Mouse (Mus musculus): Measurements from ENCODE around the gene Gas2l2.

Gene Gas2l2

DNA sequence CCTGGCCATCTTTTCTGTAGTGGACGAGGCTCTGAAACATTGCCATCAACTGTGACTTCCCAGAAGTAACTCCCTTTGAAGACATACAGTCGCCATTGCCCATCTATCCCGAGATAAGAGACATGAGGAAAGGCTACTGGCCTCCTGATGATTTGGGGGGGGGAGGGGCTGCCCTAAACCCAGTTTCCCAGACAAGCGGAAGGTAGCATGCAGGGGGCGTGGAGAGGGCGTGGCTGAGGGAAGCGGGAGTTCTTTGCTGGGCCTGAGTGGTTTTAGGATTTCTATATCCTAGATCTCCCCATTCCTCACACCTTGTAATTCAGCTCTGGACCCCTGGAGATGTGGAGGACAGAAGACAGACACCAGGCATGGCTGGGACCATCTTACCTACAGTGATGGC lies 14.6 kb upstream of the Gas2l2 start:
- DNase-seq (ENCODE audit: low read depth, low spot score): no peak

DNA sequence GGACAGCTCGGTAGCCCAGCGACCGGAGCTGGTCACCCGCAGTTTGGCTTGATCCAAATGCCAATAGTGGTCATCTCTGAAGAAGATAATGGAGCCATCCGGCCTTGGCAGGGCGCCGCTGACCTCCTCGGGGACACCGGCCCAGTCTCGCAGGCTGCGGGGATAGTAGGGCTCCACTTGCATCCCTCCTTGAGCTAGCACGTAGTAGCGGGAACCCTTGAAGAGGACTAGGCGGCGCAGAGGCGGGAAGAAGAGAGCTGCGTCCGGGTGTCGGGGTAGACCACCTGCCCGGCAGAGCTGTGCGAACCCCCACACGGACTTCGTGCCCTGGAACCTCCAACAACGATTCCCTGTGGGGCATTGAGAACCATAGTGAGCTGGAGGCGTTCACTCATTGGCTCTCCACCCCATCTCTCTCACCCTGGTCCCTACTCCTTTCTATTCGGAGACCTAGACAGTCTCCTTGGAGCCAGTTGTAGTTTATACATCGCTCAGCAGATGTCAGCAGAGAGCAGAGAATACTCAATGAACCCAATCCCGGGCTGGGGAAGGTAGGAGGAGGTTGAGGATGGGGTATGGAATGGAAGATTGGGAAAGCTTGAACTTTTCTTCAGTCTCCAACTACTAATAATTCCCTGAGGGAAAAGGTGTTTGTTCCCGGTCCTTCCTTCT lies 13.5 kb upstream of the Gas2l2 start:
- peak; percentile 71 for DNase-seq (ENCODE audit: low read depth, low spot score)

DNA sequence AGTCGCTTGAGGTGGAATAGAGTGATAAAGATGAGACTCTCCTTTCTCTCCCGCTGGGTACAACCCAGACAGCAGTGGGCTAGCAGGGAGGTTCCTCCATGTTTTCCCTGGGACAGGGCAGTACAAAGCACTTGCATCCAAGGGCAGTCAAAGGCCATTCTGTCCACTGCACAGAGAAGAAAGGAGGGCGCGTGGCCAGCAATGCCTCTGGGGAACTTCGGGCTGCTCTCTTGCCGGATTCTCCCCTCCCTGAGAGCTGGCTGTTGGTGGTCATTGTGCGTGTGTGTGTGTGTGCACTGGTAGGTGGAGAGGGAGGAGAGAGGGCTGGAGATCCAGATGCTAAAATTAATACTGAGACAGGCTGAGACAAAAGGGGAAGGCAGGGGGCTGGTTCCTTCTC lies 12.0 kb upstream of the Gas2l2 start:
- DNase-seq (ENCODE audit: low read depth, low spot score): no peak

DNA sequence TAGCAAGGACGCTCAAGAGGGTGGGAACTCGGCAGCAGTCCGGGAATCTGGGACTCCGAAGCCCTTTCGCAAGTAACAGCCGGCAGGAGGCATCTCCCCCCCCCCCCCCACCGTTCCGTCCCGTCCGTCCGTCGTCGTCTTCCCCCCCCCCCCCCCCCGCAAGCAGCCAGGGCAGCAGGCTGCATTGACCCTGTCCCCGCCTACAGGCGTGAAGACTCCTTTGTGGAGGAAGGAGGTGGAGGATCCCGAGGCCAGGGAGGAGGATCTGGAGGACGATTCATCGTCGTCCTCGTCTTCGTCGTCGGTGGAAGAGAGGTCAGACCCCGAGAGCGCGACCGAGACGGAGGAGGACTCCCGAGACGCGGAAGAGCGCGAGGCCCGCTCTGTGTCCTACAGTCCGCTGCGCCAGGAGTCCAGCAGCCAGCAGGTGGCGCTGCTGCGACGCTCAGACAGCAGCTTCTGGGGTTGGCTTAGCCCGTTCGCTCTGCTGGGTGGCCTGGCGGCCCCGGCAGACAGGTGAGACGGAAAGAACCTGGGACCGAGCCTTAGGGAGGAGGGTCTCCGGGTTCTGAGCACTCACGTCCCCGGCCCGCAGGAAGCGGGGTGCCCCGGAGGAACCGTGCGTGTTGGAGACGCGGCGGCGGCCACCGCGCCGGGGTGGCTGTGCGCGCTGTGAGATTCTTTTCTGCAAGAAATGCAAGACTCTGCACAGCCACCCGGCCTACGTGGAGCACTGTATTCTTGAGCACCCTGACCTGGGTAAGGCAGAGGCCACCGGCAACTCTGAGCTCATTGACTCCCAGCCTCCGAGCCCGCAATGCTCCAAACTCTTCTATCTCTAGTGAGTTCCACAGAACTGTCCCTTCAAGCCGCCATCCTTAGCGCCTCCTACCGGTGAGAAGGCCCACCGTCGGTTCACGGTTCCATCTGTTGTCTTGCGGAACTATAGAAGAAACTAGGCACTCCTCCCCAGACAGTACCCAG lies 11.1 kb upstream of the Gas2l2 start:
- peak; percentile 96 for DNase-seq (ENCODE audit: low read depth, low spot score)

DNA sequence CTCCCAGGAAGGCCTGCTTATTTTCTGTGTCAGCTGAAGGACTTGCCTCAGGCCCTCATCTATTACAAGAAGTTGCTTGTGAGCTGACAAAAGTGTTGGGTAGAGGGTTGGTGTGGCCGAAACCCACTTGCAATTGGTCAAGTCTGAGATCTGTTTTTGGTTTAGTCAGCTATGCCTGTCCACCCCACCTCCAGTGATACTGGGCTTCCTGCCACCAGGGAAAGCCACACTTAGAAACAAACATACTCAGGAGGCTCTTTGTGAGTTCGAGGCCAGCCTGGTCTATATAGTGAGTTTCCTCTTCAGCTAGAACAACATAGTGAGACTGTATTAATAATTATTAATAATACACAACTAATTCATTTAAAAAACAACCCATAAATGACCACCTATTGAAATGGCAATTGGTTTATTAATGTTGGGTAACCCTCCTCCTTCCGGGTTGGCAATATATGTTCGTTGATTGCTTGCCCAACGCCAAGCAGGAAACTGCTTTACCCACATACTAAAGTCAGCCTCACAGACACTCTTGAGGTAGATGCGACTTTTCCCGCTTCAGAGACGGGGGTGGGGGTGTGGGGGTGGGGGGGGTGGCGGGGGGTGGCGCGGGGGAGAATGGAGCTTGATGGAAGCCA lies 10.3 kb upstream of the Gas2l2 start:
- DNase-seq (ENCODE audit: low read depth, low spot score): no peak

DNA sequence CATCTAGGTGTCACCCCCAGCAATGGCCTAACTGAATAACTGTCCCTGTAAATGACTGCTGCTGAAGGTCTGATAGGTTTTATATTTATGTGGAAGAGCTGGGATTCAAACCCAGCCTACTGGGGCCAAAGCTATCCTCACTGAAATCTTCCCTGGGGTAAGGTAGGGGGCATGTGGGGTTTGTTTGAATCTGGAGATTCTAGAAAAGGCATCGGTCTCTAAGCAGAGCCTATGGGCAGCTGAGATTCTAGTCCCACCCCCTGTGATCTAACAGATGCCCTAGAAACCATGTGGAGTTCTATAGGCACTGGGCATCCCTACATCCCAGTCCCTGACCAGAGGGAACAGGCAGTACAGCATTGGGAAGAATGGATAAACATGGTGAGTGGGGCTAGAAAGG lies 8.1 kb upstream of the Gas2l2 start, which contains the start of gene 1700020L24Rik:
Gene 1700020L24Rik, plus strand, starts transcription at position 301 of the 400 bp plus-strand sequence.
- DNase-seq (ENCODE audit: low read depth, low spot score): no peak

DNA sequence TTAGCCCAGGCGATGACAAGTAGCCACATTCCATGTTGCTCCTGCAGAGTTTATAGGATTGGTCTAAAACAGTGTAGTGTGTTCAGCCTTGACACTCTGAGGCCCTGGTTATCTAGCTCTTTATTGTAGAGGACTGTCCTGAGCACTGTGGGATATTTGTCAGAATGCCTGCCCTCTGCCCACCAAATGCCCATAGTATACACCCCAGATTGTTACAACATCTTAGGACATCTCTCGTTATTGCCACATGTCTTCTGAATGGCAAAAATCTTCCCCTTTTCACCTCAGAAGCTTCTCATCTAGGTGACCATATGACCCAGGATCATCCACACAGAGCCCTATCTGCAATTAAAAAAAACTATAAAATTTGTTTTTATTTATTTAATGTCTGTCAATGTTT lies 3.3 kb upstream of the Gas2l2 start:
- no peak for DNase-seq (ENCODE audit: low read depth, low spot score)

DNA sequence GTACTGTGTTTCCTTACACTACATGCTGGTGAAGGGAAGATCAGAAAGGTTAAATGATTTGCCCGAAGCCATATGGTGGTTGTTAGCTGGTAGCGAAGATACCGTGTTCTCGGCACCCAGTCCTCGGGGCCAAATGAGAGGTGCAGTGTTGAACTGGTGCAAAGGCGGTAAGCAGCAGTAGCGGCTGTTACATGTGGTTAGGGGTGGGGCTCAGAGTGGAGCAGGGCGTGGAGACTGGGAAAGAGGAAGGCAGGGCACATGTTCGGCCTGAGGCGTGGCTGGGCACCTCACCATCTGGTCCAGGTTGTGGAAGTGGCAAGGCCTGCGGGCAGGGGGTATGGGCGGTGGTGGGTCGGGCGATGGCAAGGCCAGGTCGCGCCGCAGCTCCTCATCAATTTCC lies 2.3 kb downstream of the Gas2l2 start:
- no peak for DNase-seq (ENCODE audit: low read depth, low spot score)

DNA sequence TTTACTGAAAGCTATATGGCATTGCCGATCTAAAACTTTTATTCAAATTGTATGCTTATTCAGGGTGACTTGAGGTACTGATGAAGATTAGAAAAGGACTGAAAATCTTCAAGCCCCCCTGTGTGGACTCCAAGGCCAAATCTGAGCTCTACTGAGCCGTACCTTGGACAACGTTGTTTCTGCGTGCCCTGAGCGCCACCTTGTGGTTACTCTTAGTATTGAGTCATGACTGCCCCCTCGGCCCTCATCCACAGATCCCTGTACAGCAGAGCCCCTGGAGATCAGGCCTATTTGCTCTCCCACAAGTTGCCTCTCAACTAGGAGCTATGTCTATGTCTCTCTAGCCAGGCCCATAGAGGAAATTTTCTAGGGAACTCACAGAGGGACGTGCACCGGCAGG lies 4.6 kb downstream of the Gas2l2 start:
- DNase-seq (ENCODE audit: low read depth, low spot score): peak; percentile 68

DNA sequence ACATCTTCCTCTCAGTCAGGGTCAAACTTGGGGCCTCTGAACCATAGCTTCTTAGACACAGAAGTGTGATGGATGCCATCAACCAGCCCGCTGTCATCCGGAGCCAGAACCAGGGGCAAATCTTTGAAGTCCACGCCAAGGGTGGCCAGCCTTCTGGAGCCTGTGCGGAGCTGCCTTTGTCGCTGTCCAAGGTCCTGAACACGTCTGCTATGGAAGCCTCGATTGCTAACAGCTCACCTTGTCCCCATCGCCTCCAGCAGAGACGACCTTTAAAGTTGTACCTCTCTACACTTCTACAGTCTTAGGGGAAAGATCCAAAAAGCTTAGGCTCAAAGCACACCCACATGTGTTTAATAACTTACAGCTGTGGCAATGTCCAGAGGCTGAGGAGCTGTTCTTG lies 8.0 kb downstream of the Gas2l2 start:
- DNase-seq (ENCODE audit: low read depth, low spot score): peak; percentile 72

DNA sequence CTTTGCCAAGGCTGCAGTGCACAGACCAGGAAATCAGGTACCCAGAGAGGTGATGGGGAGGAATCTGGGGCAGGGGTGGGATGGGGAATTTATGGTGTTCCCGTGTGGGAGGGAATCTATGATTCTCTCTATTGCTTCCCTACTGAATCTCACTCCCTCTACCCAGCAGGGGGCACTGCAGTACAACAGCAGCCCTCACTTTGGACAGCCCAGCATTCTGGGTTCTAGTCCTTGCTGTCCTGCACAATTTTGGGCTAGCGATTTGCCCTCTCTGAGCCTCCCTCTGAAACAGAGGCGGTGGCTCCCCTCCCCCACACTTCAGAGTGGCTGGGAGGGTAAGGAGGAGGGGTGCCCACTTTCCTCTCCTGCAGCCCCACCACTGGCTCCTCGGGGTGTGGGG lies 8.9 kb downstream of the Gas2l2 start:
- DNase-seq (ENCODE audit: low read depth, low spot score): no peak

DNA sequence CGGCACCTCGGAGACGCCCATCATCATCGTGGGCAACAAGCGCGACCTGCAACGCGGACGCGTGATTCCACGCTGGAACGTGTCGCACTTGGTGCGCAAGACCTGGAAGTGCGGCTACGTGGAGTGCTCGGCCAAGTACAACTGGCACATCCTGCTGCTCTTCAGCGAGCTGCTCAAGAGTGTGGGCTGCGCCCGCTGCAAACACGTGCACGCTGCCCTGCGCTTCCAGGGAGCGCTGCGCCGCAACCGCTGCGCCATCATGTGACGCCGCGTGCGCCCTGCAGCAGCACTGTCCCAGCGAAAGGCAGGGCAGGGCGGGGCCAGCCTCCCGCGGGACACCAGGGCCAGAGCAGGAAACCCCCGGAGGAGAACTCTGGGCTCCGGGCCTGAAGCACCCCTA lies 10.7 kb downstream of the Gas2l2 start:
- no peak for DNase-seq (ENCODE audit: low read depth, low spot score)

DNA sequence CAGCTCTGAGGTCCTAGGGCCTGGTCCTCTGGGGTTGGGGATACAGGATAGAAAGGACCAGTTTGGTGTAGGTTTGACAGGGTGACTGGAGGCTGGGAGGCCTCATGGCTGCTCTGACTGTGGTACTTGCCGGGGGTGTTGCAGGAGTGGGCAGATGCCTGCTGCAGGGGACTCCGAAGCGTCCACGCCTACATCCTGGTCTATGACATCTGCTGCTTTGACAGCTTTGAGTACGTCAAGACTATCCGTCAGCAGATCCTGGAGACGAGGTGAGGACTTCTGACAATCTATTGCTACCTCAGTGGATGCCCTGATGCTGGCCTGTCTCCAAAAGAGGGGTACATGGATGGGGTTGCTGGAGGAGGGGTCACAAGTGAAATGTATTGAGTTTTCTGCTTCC lies 11.5 kb downstream of the Gas2l2 start:
- DNase-seq (ENCODE audit: low read depth, low spot score): no peak

DNA sequence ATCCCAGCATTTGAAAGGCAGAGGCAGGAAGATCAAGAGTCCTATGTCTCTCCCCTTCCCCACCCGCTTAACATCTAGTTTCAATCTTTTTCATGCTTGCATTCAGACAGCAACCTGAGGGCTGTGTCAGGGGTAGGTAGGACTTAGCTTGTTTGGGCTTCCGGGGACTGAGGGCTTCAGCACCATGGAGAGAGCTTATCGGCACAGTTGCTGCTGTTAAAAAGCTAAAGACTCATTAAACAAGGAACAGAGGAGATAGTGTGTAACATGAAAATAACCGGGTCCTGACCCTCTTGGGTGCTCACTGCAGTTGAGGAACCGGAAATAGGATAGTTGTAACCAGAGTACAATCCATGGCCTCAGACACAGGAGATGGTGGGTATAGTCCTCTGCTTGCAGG lies 12.2 kb downstream of the Gas2l2 start:
- peak; percentile 62 for DNase-seq (ENCODE audit: low read depth, low spot score)

DNA sequence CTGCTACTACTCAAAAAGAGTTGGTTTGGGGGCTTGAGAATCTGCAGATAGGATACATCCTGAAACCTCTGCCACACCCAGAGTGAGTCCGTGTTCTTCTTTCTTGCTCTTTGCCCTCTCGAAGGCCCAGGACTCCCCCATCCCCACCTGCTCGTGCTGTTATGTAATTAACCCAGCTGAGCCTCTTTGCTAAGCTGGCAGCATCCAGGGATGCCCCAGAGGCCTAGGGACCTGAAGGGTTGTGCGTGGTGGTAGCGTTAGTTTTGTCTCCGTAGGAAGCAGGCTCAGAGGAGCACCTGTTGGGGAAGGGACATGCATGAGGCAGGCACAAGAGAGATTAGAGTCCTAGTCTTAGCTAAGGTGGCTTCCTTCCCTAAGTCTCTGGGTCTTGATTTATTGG lies 18.7 kb downstream of the Gas2l2 start:
- no peak for DNase-seq (ENCODE audit: low read depth, low spot score)

DNA sequence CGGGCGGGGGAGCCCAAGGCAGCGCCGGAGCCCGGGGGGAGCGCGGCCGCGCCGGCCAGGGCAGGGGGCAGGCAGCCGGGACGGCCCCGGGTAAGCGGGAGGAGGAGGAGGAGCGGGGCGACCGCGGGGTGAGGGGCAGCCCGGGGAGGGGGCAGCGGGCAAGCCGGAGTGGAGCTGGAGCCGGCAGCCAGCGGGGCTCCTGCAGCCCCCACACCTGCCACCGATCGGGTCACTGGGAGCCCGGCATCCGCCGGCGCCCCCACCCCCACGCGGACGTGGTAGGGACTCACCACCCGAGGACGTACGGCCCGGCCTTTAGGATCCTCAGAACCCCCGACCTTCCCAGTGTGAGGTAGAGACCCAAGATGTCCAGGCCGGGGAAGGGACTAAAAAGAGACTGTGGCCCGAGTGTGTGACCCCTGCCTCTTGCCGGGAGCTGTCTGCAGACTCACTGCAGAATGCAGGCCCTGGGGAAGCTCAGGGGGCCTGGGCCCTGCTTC lies 19.4 kb downstream of the Gas2l2 start:
- DNase-seq (ENCODE audit: low read depth, low spot score): no peak

DNA sequence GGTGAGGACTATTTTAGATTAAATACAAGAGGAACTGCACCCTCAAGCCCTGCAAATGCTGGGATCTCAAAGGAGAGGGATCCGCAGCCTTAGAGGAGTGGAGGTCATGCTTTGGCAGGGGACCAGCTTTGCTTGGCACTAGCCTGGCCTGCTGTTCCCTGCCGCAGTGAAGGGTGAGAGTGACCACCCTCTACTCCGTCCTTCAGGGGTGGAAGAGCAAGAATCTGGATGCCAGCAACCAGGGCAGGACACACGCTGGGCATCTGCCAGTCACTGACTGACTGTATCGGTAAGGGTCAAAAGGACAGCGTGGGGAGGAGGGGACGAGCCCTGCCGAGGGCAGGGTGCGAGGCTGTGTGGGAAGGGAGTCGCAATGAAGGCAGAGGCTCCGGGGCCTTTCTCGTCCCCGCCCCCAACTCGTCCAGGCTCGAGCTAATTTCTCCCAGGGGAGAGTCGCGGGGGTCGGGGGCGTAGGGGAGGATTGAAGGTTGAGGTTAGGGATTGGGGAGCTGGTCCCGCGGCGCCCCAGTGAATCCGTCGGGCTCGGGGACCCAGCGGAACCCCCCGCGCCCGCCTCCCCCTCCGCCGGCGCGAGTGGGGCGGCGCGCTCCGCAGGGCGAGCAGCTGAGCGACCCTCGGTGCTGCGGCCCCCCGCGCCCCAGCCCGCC lies 20.0 kb downstream of the Gas2l2 start, which contains the start of gene Rasl10b:
Gene Rasl10b, plus strand, starts transcription at position 51 of the 668 bp plus-strand sequence.
- no peak for DNase-seq (ENCODE audit: low read depth, low spot score)

DNA sequence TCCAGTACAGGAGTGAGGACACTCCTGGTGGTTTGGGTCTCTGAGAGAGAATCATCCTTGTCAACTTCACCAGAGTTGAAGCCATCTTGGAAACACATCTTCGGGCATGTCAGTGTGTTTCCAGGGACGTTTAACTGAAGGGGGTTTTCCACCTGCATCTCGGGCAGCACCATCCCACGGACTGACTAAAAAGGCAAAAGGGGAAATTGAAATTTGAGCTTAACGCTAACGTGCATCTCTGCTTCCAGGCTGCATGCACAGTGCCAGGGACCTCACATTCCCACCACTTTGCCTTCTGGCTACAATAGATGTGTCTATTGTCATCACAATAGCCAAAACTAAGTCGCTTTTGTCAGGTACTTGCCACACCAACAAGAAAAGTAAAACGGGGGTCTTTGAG lies 21.0 kb downstream of the Gas2l2 start:
- DNase-seq (ENCODE audit: low read depth, low spot score): no peak

DNA sequence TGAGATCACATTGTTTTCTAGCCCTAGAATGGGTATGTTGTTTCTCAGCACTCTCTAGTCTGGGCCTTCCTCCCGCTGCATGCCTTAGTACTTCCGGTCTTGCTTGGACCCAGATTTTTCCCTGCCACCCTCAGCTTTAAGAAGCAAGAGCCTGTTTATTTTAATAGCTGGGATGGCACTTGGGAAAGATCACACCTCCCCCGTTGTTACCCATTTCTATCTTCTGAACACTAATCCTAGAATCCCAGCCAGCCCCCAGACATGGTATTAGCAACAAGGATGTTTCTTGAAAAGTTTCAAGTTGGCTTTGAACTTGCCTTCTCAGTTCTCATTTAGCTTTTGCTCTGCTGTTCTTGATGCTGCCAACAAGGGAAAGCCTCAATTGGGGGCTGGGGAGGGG lies 22.9 kb downstream of the Gas2l2 start:
- DNase-seq (ENCODE audit: low read depth, low spot score): no peak

DNA sequence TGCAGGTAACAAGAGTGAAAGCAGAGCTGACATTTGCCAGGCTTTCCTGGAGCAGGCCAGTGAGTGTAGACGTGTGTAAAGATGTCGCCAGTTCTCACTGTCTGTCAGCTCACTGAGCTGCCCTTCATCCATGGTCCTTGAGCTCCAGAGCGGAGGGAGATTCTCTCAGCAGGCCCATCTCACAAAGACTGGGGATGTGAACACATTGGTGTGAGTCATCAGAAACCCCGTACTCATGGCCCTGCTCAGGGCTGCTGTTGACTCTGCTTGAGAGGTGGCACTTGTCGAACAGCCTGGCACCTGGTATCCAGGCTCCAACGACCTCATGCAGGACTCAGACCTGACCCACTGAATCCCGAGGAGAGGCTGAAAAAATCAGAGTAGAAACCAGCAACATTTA lies 25.5 kb downstream of the Gas2l2 start:
- no peak for DNase-seq (ENCODE audit: low read depth, low spot score)

DNA sequence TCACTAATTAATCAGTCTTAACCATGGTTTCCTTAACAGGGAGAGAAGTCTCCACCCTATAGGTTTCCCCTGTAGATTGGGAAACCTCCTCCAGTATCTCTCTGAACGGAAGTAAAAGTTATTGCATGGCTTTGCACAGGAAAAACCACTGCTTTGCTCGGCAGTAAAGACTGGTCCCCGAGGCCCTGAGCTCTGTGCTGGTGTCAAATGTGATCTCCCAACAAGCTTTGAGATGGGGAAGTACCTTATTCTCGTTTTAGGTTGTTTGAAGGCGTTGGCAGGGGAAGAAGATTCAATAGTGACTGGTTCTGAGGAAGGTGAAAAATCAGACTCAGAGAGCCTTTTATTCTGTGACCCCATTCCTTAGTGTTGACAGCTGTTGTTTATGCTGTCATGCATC lies 30.5 kb downstream of the Gas2l2 start:
- DNase-seq (ENCODE audit: low read depth, low spot score): no peak

DNA sequence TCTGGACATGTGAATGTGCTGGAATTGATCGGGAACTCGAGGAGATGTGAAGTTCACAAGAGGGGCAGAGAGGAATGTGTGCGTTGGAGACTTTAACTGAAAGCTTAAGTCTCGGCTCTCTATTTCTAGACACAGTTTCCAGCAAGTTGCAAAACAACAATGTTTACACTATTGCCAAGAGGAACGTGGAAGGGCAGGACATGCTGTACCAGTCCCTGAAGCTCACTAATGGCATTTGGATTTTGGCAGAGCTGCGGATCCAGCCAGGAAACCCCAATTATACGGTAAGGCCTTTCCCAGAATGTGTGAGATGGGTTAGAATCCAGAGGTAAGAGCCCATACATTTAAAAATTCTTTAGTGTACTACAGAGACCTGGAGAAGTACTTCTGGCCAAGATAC lies 31.6 kb downstream of the Gas2l2 start:
- DNase-seq (ENCODE audit: low read depth, low spot score): no peak
